In genomic region chr14:31133023-31133665, GRCm38 (mm10) we compare ENCODE assay signal across 8 mouse cellular contexts. TPM values are rescaled to one million over a fixed set of nuclear protein-coding genes. Genes with fewer than 3 reads are reported as not detected.
A peak's percentile ranks its signal among the peaks of the same experiment; 100 is the strongest.
DNase-seq lines count a peak whose midpoint lies in the region; ATAC-seq and TF ChIP-seq lines count a peak whose summit lies in the region.

No protein-coding gene starts in this region.

- H3K27ac ChIP-seq in hindbrain, embryonic 15.5 days (replicated peaks): peak overlapping the region; percentile 31; the same call in 1 of the 2 replicates
- H3K27ac ChIP-seq in lung, postnatal 0 days (ENCODE audit: low read length): peak overlapping the region; percentile 86

- no peak overlapping the region for H3K9ac ChIP-seq in hindbrain, embryonic 15.5 days
- H3K9ac ChIP-seq in lung, postnatal 0 days (replicated peaks; ENCODE audit: low read depth): peak overlapping the region; percentile 2; the same call in 1 of the 2 replicates

- H3K4me3 ChIP-seq in hindbrain, embryonic 15.5 days: no peak overlapping the region
- H3K4me3 ChIP-seq in lung, postnatal 0 days (ENCODE audit: low read depth, low read length): peak overlapping the region; percentile 71; the same call in 1 of the 2 replicates

- peak; percentile 39 for DNase-seq in MN1 (ENCODE audit: low spot score)
- DNase-seq in brain, adult 2 months (ENCODE audit: low read depth, low spot score): peak; percentile 46
- DNase-seq in lung, postnatal 0 days (ENCODE audit: low spot score): peak; percentile 91
- DNase-seq in adrenal gland, adult 2 months: no peak
- no peak for DNase-seq in cerebellum, postnatal 4 days (ENCODE audit: low spot score in 2 of 2)
- no peak for DNase-seq in right cerebral cortex, postnatal 14 days
- DNase-seq in left cerebral cortex, adult 9 months (ENCODE audit: low spot score in 2 of 2): no peak

- H3K4me1 ChIP-seq in hindbrain, embryonic 15.5 days (replicated peaks): peaks cover 60% of the 10 kb centered on the region
- H3K4me1 ChIP-seq in lung, postnatal 0 days (ENCODE audit: insufficient read depth, low read depth, low read length): peaks cover 18% of the 10 kb centered on the region; the same call in 1 of the 2 replicates

- peak; percentile 72 for TF ChIP-seq EP300 in lung, postnatal 0 days (IDR thresholded peaks at IDR 0.05)

- ATAC-seq in hindbrain, embryonic 15.5 days (ENCODE audit: low FRiP score, low read depth): no peak
- ATAC-seq in lung, postnatal 0 days: peak; percentile 56

- peaks cover 21% of the 10 kb centered on the region for H3K36me3 ChIP-seq in hindbrain, embryonic 15.5 days
- H3K36me3 ChIP-seq in lung, postnatal 0 days (ENCODE audit: insufficient read depth, low read length): 0 out of 2 replicates have a peak, but pooled peaks cover 10% of the 10 kb centered on the region

- peak overlapping the region; percentile 69 for H3K4me2 ChIP-seq in hindbrain, embryonic 15.5 days
- H3K4me2 ChIP-seq in lung, postnatal 0 days (replicated peaks; ENCODE audit: low read depth, low read length): peak overlapping the region; percentile 97

- no peaks in the 10 kb centered on the region for H3K9me3 ChIP-seq in hindbrain, embryonic 15.5 days
- H3K9me3 ChIP-seq in lung, postnatal 0 days (ENCODE audit: low read length): no peaks in the 10 kb centered on the region

- 69% methylated on average over 11 of the region's 11 CpGs for WGBS in hindbrain, embryonic 15.5 days
- 26% methylated on average over 11 of the region's 11 CpGs for WGBS in lung, postnatal 0 days

- TF ChIP-seq CTCF in lung, postnatal 0 days (IDR thresholded peaks at IDR 0.05): no peak

- no peaks in the 10 kb centered on the region for H3K27me3 ChIP-seq in hindbrain, embryonic 15.5 days
- H3K27me3 ChIP-seq in lung, postnatal 0 days (replicated peaks; ENCODE audit: insufficient read depth, low read length): no peaks in the 10 kb centered on the region

RNA-seq across cellular contexts. Expression of gene Nt5dc2, which starts 2.3 kb away (rescaled TPM):
- polyA plus RNA-seq in hindbrain, embryonic 15.5 days (2015; fragmentation: Nextera tagmentation; extraction: Ambion mirVana): 269 and 270 TPM in 2 replicates
- 148 and 162 TPM in 2 replicates for polyA plus RNA-seq in lung, postnatal 0 days (2015; fragmentation: Nextera tagmentation; extraction: Ambion mirVana)
- 10 to 100 TPM; 22.5 to 33.3 TPM for total RNA-seq in adrenal gland, adult 2 months (2021)
- 107 and 124 TPM in 2 replicates for polyA plus RNA-seq in adrenal gland, adult 2 months (2012; rRNA removed)

RNA-seq across cellular contexts. Expression of gene Smim4, which starts 4.4 kb away (rescaled TPM):
- polyA plus RNA-seq in hindbrain, embryonic 15.5 days (2015; fragmentation: Nextera tagmentation; extraction: Ambion mirVana): 59.3 and 61.1 TPM in 2 replicates
- polyA plus RNA-seq in lung, postnatal 0 days (2015; fragmentation: Nextera tagmentation; extraction: Ambion mirVana): 109 and 118 TPM in 2 replicates
- 10 to 100 TPM; 71.2 to 84.4 TPM for total RNA-seq in adrenal gland, adult 2 months (2021)
- 133 TPM in 2 replicates for polyA plus RNA-seq in adrenal gland, adult 2 months (2012; rRNA removed)

RNA-seq across cellular contexts. Expression of gene Stab1, which starts 35.3 kb away (rescaled TPM):
- polyA plus RNA-seq in hindbrain, embryonic 15.5 days (2015; fragmentation: Nextera tagmentation; extraction: Ambion mirVana): 20.9 and 22.4 TPM in 2 replicates
- 32.4 and 34.2 TPM in 2 replicates for polyA plus RNA-seq in lung, postnatal 0 days (2015; fragmentation: Nextera tagmentation; extraction: Ambion mirVana)
- total RNA-seq in adrenal gland, adult 2 months (2021): 10 to 100 TPM; 55.8 to 67.6 TPM
- polyA plus RNA-seq in adrenal gland, adult 2 months (2012; rRNA removed): 80.5 and 82.1 TPM in 2 replicates

Comparison
In these comparisons a context has a peak if more than half of its experiments do, and no peak if none do; other contexts are left out.
1. DNase-seq: peak in MN1 (single experiment), brain, adult 2 months (single experiment) and lung, postnatal 0 days (single experiment); none in adrenal gland, adult 2 months (single experiment), cerebellum, postnatal 4 days (0 of 2), right cerebral cortex, postnatal 14 days (single experiment) and left cerebral cortex, adult 9 months (0 of 2).